Mouse (Mus musculus): Measurements from ENCODE around the gene 3110070M22Rik. TPM values are rescaled to one million over a fixed set of nuclear protein-coding genes. Genes with fewer than 3 reads are reported as not detected.

Gene 3110070M22Rik
- polyA plus RNA-seq, 1 experiment from 2014 or later, result 0.74 TPM

DNA sequence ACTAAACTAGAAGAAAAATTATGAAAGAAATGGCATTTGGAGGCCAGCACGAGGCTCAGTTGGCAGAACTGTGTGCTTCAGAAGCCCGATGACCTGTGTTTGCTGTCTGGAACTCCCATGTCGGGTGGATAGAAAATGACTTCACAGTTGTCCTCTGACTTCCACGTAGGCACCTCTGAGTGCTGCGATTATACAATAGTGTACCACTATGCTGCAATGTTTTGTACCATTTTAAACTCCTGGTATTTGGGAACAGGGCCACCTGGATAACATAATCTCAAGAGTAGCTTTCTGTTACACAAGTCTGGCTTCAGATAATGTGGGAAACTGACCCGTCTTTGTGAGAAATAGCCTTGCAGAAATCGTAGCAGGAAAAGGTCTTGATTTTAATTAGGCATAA, 31.8 kb downstream of the 3110070M22Rik start:
- Histone ChIP-seq H3K36me3 (ENCODE audit: control insufficient read depth, insufficient read depth) (peaks cover 30% of the 10 kb centered on the region), H3K9me3 (replicated peaks; ENCODE audit: control insufficient read depth, low read length) (no peaks in the 10 kb centered on the region), H3K4me3 (ENCODE audit: low read length) (no peak overlapping the region), H3K4me2 (ENCODE audit: low read depth, low read length) (no peak overlapping the region), H3K4me1 (ENCODE audit: control insufficient read depth, insufficient read depth, low read length) (no peaks in the 10 kb centered on the region), H3K27ac (ENCODE audit: low read length) (no peak overlapping the region), H3K9ac (ENCODE audit: low read length) (no peak overlapping the region), H3K27me3 (ENCODE audit: control insufficient read depth, insufficient read depth, low read length) (no peaks in the 10 kb centered on the region)
- WGBS, result 83% methylated on average over 7 of the region's 7 CpGs
- no peak for ATAC-seq (replicated peaks; ENCODE audit: extremely low read depth, insufficient read depth, low FRiP score)

DNA sequence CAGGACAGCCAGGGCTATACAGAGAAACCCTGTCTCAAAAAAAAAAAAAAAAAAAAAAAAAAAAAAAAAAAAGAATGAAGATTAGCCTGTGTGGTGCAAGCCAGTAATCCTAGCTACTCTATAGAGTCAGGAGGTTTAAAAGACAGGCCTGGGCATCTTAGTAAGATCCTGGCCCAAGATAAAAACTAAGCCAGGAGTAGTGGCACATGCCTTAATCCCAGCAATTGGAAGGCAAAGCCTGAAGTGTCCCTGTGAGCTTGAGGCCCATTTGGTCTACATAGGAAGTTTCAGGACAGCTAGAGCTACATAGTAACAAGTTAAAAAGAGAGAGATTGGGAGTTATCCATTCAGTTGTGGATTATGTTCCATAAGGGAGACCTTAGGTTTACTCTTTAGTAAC, 33.1 kb downstream of the 3110070M22Rik start:
- Histone ChIP-seq H3K4me2 (ENCODE audit: low read depth, low read length) (no peak overlapping the region), H3K27ac (ENCODE audit: low read length) (no peak overlapping the region), H3K9me3 (replicated peaks; ENCODE audit: control insufficient read depth, low read length) (no peaks in the 10 kb centered on the region; the same call in 1 of the 2 replicates), H3K4me1 (ENCODE audit: control insufficient read depth, insufficient read depth, low read length) (no peaks in the 10 kb centered on the region), H3K9ac (ENCODE audit: low read length) (no peak overlapping the region), H3K36me3 (ENCODE audit: control insufficient read depth, insufficient read depth) (peaks cover 42% of the 10 kb centered on the region), H3K27me3 (ENCODE audit: control insufficient read depth, insufficient read depth, low read length) (no peaks in the 10 kb centered on the region), H3K4me3 (ENCODE audit: low read length) (no peak overlapping the region)
- ATAC-seq (replicated peaks; ENCODE audit: extremely low read depth, insufficient read depth, low FRiP score), result no peak

GRCm38 (mm10) chr13:119453563-119453962, 34.6 kb downstream of the 3110070M22Rik start:
- Histone ChIP-seq H3K4me3 (ENCODE audit: low read length) (no peak overlapping the region), H3K27ac (ENCODE audit: low read length) (no peak overlapping the region), H3K9ac (ENCODE audit: low read length) (no peak overlapping the region), H3K36me3 (ENCODE audit: control insufficient read depth, insufficient read depth) (peaks cover 40% of the 10 kb centered on the region), H3K27me3 (ENCODE audit: control insufficient read depth, insufficient read depth, low read length) (no peaks in the 10 kb centered on the region), H3K4me1 (ENCODE audit: control insufficient read depth, insufficient read depth, low read length) (no peaks in the 10 kb centered on the region), H3K9me3 (replicated peaks; ENCODE audit: control insufficient read depth, low read length) (no peaks in the 10 kb centered on the region; the same call in 1 of the 2 replicates), H3K4me2 (ENCODE audit: low read depth, low read length) (no peak overlapping the region)
- WGBS, result 92% methylated on average over 4 of the region's 4 CpGs
- no peak for ATAC-seq (replicated peaks; ENCODE audit: extremely low read depth, insufficient read depth, low FRiP score)

DNA sequence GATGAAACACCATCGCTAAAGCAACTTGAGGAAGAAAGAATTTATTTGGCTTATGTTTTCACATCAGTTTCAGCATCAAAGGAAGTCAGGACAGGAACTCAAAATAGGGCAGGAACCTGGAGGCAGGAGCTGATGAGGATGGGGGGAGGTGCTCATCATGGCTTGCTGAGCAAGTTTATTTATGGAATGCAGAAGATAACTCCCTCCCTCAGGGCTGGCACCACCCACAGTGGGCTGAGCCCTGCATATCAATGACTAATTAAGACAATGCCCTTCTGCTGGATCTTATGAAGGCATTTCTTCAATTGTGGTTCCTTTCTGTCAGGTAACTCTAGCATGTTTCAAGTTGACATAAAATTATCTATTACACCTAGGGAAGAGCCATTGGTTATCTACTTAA, 45.9 kb downstream of the 3110070M22Rik start:
- no peak overlapping the region for H3K27ac ChIP-seq (ENCODE audit: low read length)
- H3K9me3 ChIP-seq (replicated peaks; ENCODE audit: control insufficient read depth, low read length), result no peaks in the 10 kb centered on the region
- H3K9ac ChIP-seq (ENCODE audit: low read length), result no peak overlapping the region
- no peak overlapping the region for H3K4me3 ChIP-seq (ENCODE audit: low read length)
- ATAC-seq (replicated peaks; ENCODE audit: extremely low read depth, insufficient read depth, low FRiP score), result no peak
- no peak overlapping the region for H3K4me2 ChIP-seq (ENCODE audit: low read depth, low read length)
- H3K27me3 ChIP-seq (ENCODE audit: control insufficient read depth, insufficient read depth, low read length), result no peaks in the 10 kb centered on the region
- peaks cover 36% of the 10 kb centered on the region for H3K36me3 ChIP-seq (ENCODE audit: control insufficient read depth, insufficient read depth)
- 82% methylated on average over 1 of the region's 1 CpGs for WGBS
- 0 out of 2 replicates have a peak, but pooled peaks cover 2% of the 10 kb centered on the region for H3K4me1 ChIP-seq (ENCODE audit: control insufficient read depth, insufficient read depth, low read length)

Other genes with a start within 250 kb of the 3110070M22Rik start
- gene Paip1, start 59.8 kb downstream of the 3110070M22Rik start, polyA plus RNA-seq (2015; fragmentation: Nextera tagmentation; extraction: Ambion mirVana), result 25.5 TPM in 2 replicates
- gene 4833420G17Rik, start 25.6 kb downstream of the 3110070M22Rik start, polyA plus RNA-seq (2015; fragmentation: Nextera tagmentation; extraction: Ambion mirVana), result 36.1 and 40.4 TPM in 2 replicates
- 0.95 and 1.7 TPM in 2 replicates for gene Tmem267, start 344 bp downstream of the 3110070M22Rik start, polyA plus RNA-seq (2015; fragmentation: Nextera tagmentation; extraction: Ambion mirVana)
- not detected in 2 replicates for gene Ccl28, start 135.4 kb upstream of the 3110070M22Rik start, polyA plus RNA-seq (2015; fragmentation: Nextera tagmentation; extraction: Ambion mirVana)
- 72.0 and 79.0 TPM in 2 replicates for gene Hmgcs1, start 202.0 kb upstream of the 3110070M22Rik start, polyA plus RNA-seq (2015; fragmentation: Nextera tagmentation; extraction: Ambion mirVana)

Data from heart, embryonic 16.5 days (tissue).